Mouse (Mus musculus): ENCODE data around the gene Ttl. TPM values are rescaled to one million over a fixed set of nuclear protein-coding genes. Genes with fewer than 3 reads are reported as not detected.

Gene Ttl
- polyA plus RNA-seq, 1 experiment from 2014 or later, result 24.6 TPM

GRCm38 (mm10) chr2:129132231-129132630 is 66.5 kb downstream of the Ttl start:
- Histone ChIP-seq H3K9ac (no peak overlapping the region), H3K4me3 (no peak overlapping the region), H3K4me2 (replicated peaks) (no peak overlapping the region), H3K36me3 (peaks cover 23% of the 10 kb centered on the region), H3K27me3 (replicated peaks) (no peaks in the 10 kb centered on the region), H3K27ac (no peak overlapping the region), H3K9me3 (0 out of 2 replicates have a peak, but pooled peaks cover 8% of the 10 kb centered on the region), H3K4me1 (peaks cover 14% of the 10 kb centered on the region)
- ATAC-seq (ENCODE audit: low FRiP score, low read depth), result no peak
- 94% methylated on average over 7 of the region's 7 CpGs for WGBS

GRCm38 (mm10) chr2:129133006-129133805 is 67.5 kb downstream of the Ttl start:
- 96% methylated on average over 14 of the region's 14 CpGs for WGBS
- no peak overlapping the region for H3K4me3 ChIP-seq
- H3K4me1 ChIP-seq, result peaks cover 14% of the 10 kb centered on the region
- peaks cover 22% of the 10 kb centered on the region for H3K36me3 ChIP-seq
- H3K9ac ChIP-seq, result no peak overlapping the region
- H3K27ac ChIP-seq, result no peak overlapping the region
- H3K9me3 ChIP-seq, result 0 out of 2 replicates have a peak, but pooled peaks cover 8% of the 10 kb centered on the region
- H3K4me2 ChIP-seq (replicated peaks), result no peak overlapping the region
- ATAC-seq (ENCODE audit: low FRiP score, low read depth), result no peak
- no peaks in the 10 kb centered on the region for H3K27me3 ChIP-seq (replicated peaks)

- H3K27ac ChIP-seq, result no peak overlapping the region
- 85% methylated on average over 10 of the region's 10 CpGs for WGBS
Observed at GRCm38 (mm10) chr2:129139906-129140305, 74.2 kb downstream of the Ttl start.

More at GRCm38 (mm10) chr2:129139906-129140305, 74.2 kb downstream of the Ttl start:
- Histone ChIP-seq H3K4me2 (replicated peaks) (no peak overlapping the region), H3K4me3 (no peak overlapping the region), H3K9me3 (no peaks in the 10 kb centered on the region), H3K36me3 (no peaks in the 10 kb centered on the region), H3K9ac (no peak overlapping the region), H3K27me3 (replicated peaks) (no peaks in the 10 kb centered on the region), H3K4me1 (no peaks in the 10 kb centered on the region)
- ATAC-seq (ENCODE audit: low FRiP score, low read depth), result no peak

Other genes with a start within 250 kb of the Ttl start
- 32.2 and 35.7 TPM in 2 replicates for gene Tmem87b, start 247.8 kb upstream of the Ttl start, polyA plus RNA-seq (2016; fragmentation: Nextera tagmentation; extraction: Ambion mirVana)
- 1.3 and 1.4 TPM in 2 replicates for gene Fbln7, start 203.0 kb upstream of the Ttl start, polyA plus RNA-seq (2016; fragmentation: Nextera tagmentation; extraction: Ambion mirVana)
- gene Zc3h8, start 121.9 kb upstream of the Ttl start, polyA plus RNA-seq (2016; fragmentation: Nextera tagmentation; extraction: Ambion mirVana), result 8.2 and 10.8 TPM in 2 replicates
- gene Zc3h6, start 98.5 kb upstream of the Ttl start, polyA plus RNA-seq (2016; fragmentation: Nextera tagmentation; extraction: Ambion mirVana), result 3.2 and 3.8 TPM in 2 replicates
- gene Gm10762, start 98.2 kb upstream of the Ttl start, polyA plus RNA-seq (2016; fragmentation: Nextera tagmentation; extraction: Ambion mirVana), result 30.2 and 30.6 TPM in 2 replicates
- 0.29 and 0.58 TPM in 2 replicates for gene Vinac1, start 17.8 kb upstream of the Ttl start, polyA plus RNA-seq (2016; fragmentation: Nextera tagmentation; extraction: Ambion mirVana)
- 22.5 and 24.4 TPM in 2 replicates for gene Polr1b, start 35.1 kb downstream of the Ttl start, polyA plus RNA-seq (2016; fragmentation: Nextera tagmentation; extraction: Ambion mirVana)
- 22.4 and 25.9 TPM in 2 replicates for gene Chchd5, start 63.8 kb downstream of the Ttl start, polyA plus RNA-seq (2016; fragmentation: Nextera tagmentation; extraction: Ambion mirVana)
- 48.5 and 50.0 TPM in 2 replicates for gene Slc20a1, start 132.8 kb downstream of the Ttl start, polyA plus RNA-seq (2016; fragmentation: Nextera tagmentation; extraction: Ambion mirVana)
- gene Ckap2l, start 231.3 kb downstream of the Ttl start, polyA plus RNA-seq (2016; fragmentation: Nextera tagmentation; extraction: Ambion mirVana), result 28.5 and 37.9 TPM in 2 replicates
- gene Il1a, start 244.0 kb downstream of the Ttl start, polyA plus RNA-seq (2016; fragmentation: Nextera tagmentation; extraction: Ambion mirVana), result 0.11 and 0.28 TPM in 2 replicates

Data from neural tube, embryonic 12.5 days (tissue).